Mouse (Mus musculus) megakaryocyte, adult 5-6 weeks (primary cell): ENCODE results near the gene Gm29564. TPM values are rescaled to one million over a fixed set of nuclear protein-coding genes. Genes with fewer than 3 reads are reported as not detected.
"Not testable (repeated sequence)": the region's sequence is repeated elsewhere in the genome, so short reads cannot be mapped to it uniquely, and the experiment has no call there.

ENCODE experiments used
- ATAC-seq: 2 replicates; pipeline ENCODE4 v1.8.0; 2016; ENCODE audit warnings: mild to moderate bottlenecking, inconsistent platforms; ENCODE audit not compliant: poor library complexity, severe bottlenecking
- total RNA-seq, 2 experiments: library from RNA; stranded (forward) in 1 of 2; stranded (reverse) in 1 of 2; fragments of 153-499, 151-499 nt in 1 of 2; fragments of 221-1000, 200-1000 nt in 1 of 2; gene quantifications; 2 replicates each; pipeline versions ENCODE4 v1.2.3 to v1.2.4; 2015 to 2017

The Gm29564 gene
- total RNA-seq (2015) (not detected in 2 replicates), total RNA-seq (2017) (not detected in 2 replicates)

GRCm38 (mm10) chrY:78212693-78213092 is at the start of gene Gm29564:
Gene Gm29564, plus strand, starts transcription at chrY:78212993.
- ATAC-seq: not testable (repeated sequence)

Other genes starting within 250 kb of the Gm29564 start
- gene Gm20867, start 249.8 kb upstream of the Gm29564 start, total RNA-seq (2015): not detected in 2 replicates
- not detected in 2 replicates for gene Gm20867, start 249.8 kb upstream of the Gm29564 start, total RNA-seq (2017)